Mouse (Mus musculus) cerebellum, adult 2 months (tissue): ENCODE results near the gene Grid1.

Experiments used
- CTCF ChIP-seq: fragments of 200-500 bp; IDR thresholded peaks from 2 replicates; pipeline ENCODE4 v1.5.1; 2011; ENCODE audit warnings: low read depth, mild to moderate bottlenecking, control low read depth, low read length, moderate library complexity, borderline replicate concordance; ENCODE audit not compliant: insufficient read depth
- POLR2A ChIP-seq: fragments of 200-500 bp; IDR thresholded peaks from 2 replicates; pipeline ENCODE4 v1.6.1; 2011; ENCODE audit warnings: low read length, control low read depth, borderline replicate concordance; ENCODE audit not compliant: insufficient read depth

DNA sequence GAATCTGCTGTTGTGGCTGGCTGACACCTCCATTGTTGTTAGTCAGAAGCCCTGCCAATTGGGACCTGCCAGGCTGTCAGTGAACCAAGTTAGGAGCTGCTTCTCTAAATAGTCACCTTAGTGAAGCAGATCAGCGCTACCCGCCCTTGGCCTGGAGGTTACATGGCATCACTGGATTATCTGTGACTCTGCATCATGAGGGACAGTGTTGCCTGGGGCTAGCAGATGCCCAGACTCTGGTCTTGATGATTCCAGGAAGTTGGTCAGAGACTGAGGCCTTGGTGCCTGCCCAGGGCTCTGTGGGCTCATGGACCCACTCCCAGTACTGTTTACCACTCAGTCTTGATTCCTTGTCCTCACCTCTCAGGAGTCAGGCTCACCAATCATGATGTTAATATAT is 209.7 kb downstream of the Grid1 start:
- TF ChIP-seq CTCF (no peak), POLR2A (no peak)
